Mouse (Mus musculus) erythroblast, embryonic 14.5 days (primary cell): ENCODE measurements at regions not wholly inside any gene's neighbourhood (a gene's known extent, or its start where the extent isn't known, plus 50 kb on each side); places are given as distances from the start of the nearest gene placed in this dataset.

Experiments
- H3K27me3 ChIP-seq: 2 replicates; pipeline ENCODE4 v1.6.1; 2012; ENCODE audit warnings: inconsistent platforms; ENCODE audit not compliant: control insufficient read depth
- H3K36me3 ChIP-seq: 2 replicates; pipeline ENCODE4 v1.6.1; 2012; ENCODE audit warnings: mild to moderate bottlenecking, inconsistent platforms; ENCODE audit not compliant: control insufficient read depth
- H3K4me1 ChIP-seq: 2 replicates; pipeline ENCODE4 v1.6.1; 2012; ENCODE audit warnings: inconsistent platforms; ENCODE audit not compliant: control insufficient read depth
- H3K4me3 ChIP-seq: replicated peaks from 2 replicates; pipeline ENCODE3; 2012; ENCODE audit warnings: moderate library complexity, mild to moderate bottlenecking, inconsistent platforms
- H3K9me3 ChIP-seq: 2 replicates; pipeline ENCODE4 v1.6.1; 2012; ENCODE audit warnings: low read length, inconsistent platforms, mixed read lengths; ENCODE audit not compliant: control insufficient read depth
- GATA1 ChIP-seq: IDR thresholded peaks from 2 replicates; pipeline ENCODE4 v1.6.1; 2012; ENCODE audit warnings: low read length, inconsistent platforms, mixed read lengths
- TAL1 ChIP-seq: IDR thresholded peaks from 3 replicates; pipeline ENCODE4 v1.6.1; 2012; ENCODE audit warnings: low read length, inconsistent platforms, mixed read lengths

- Histone ChIP-seq H3K36me3 (no peaks in the 10 kb centered on the region), H3K9me3 (no peaks in the 10 kb centered on the region; the same call in 1 of the 2 replicates), H3K4me1 (no peaks in the 10 kb centered on the region), H3K4me3 (no peak overlapping the region), H3K27me3 (no peaks in the 10 kb centered on the region)
- no peak for TF ChIP-seq GATA1
- no peak for TF ChIP-seq TAL1
Observed at GRCm38 (mm10) chr11:117583478-117583877, 70.6 kb upstream of the Tnrc6c start.

- H3K4me3 ChIP-seq: no peak overlapping the region
- H3K4me1 ChIP-seq: no peaks in the 10 kb centered on the region
- TF ChIP-seq GATA1 (no peak), TAL1 (no peak)
- H3K36me3 ChIP-seq: no peaks in the 10 kb centered on the region
- no peaks in the 10 kb centered on the region for H3K27me3 ChIP-seq
- peaks cover 3% of the 10 kb centered on the region for H3K9me3 ChIP-seq
Observed at GRCm38 (mm10) chr11:117585556-117585955, 68.5 kb upstream of the Tnrc6c start.

GRCm38 (mm10) chr11:117586063-117586462, 68.0 kb upstream of the Tnrc6c start:
- no peaks in the 10 kb centered on the region for H3K27me3 ChIP-seq
- no peaks in the 10 kb centered on the region for H3K36me3 ChIP-seq
- no peaks in the 10 kb centered on the region for H3K4me1 ChIP-seq
- no peak overlapping the region for H3K4me3 ChIP-seq
- peaks cover 8% of the 10 kb centered on the region for H3K9me3 ChIP-seq
- TF ChIP-seq GATA1: no peak
- no peak for TF ChIP-seq TAL1

- Histone ChIP-seq H3K9me3 (peaks cover 8% of the 10 kb centered on the region), H3K4me3 (no peak overlapping the region)
Observed at GRCm38 (mm10) chr11:117586857-117587425, 67.1 kb upstream of the Tnrc6c start.

GRCm38 (mm10) chr11:117589006-117589405, 65.1 kb upstream of the Tnrc6c start:
- no peak for TF ChIP-seq TAL1
- TF ChIP-seq GATA1: no peak
- Histone ChIP-seq H3K9me3 (peaks cover 8% of the 10 kb centered on the region), H3K4me1 (no peaks in the 10 kb centered on the region), H3K27me3 (no peaks in the 10 kb centered on the region), H3K4me3 (no peak overlapping the region), H3K36me3 (no peaks in the 10 kb centered on the region)

More at GRCm38 (mm10) chr11:117586857-117587425, 67.1 kb upstream of the Tnrc6c start:
- Histone ChIP-seq H3K27me3 (no peaks in the 10 kb centered on the region), H3K4me1 (no peaks in the 10 kb centered on the region), H3K36me3 (no peaks in the 10 kb centered on the region)
- no peak for TF ChIP-seq TAL1
- no peak for TF ChIP-seq GATA1

GRCm38 (mm10) chr11:117589422-117589821, 64.7 kb upstream of the Tnrc6c start:
- Histone ChIP-seq H3K4me1 (no peaks in the 10 kb centered on the region), H3K9me3 (peaks cover 8% of the 10 kb centered on the region), H3K36me3 (no peaks in the 10 kb centered on the region), H3K4me3 (no peak overlapping the region), H3K27me3 (no peaks in the 10 kb centered on the region)
- no peak for TF ChIP-seq TAL1
- TF ChIP-seq GATA1: no peak

DNA sequence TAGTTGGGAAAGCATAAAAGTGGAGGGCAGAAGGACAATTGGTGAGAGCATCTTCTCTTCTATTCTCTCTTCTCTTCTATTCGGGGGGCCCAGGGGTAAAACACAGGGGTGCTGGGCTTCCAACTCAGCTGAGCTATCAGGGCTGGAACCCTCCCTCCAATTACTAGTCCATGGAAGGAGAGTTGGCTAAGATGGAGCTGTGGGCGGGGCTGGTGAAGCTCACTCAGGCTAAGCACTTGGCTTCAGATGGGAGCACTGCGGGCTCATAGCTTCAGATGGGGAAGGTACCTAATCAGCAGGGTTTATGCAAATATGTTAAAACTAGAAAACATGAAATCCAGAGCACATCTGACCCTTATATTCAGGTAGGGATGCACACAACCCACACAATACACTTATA, 61.5 kb upstream of the Tnrc6c start:
- H3K4me3 ChIP-seq: no peak overlapping the region
- no peak for TF ChIP-seq GATA1
- no peak for TF ChIP-seq TAL1
- no peaks in the 10 kb centered on the region for H3K4me1 ChIP-seq
- H3K36me3 ChIP-seq: no peaks in the 10 kb centered on the region
- H3K9me3 ChIP-seq: peaks cover 8% of the 10 kb centered on the region
- H3K27me3 ChIP-seq: peaks cover 12% of the 10 kb centered on the region

DNA sequence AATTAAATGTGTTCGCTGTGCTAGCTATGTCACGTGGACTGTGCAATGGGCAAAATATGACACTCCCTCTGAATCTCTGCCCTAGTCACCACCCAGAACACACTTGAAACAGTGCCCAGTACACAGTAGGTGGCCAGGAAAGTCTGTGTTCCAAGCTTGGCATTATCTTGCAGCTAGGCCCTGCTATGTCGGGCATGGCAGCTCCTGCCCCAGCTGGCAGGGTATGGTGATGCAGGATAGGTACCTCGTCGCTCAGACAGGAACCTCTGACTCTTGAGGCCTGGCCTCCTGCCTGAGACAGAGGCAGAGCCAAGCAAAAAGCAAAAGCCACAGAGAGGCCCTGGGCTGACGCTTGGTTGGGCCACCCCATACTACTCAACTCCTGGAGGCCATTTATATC, 57.9 kb upstream of the Tnrc6c start:
- TF ChIP-seq GATA1 (no peak), TAL1 (no peak)
- Histone ChIP-seq H3K4me3 (no peak overlapping the region), H3K36me3 (no peaks in the 10 kb centered on the region), H3K27me3 (peaks cover 48% of the 10 kb centered on the region), H3K9me3 (no peaks in the 10 kb centered on the region), H3K4me1 (peaks cover 2% of the 10 kb centered on the region)

GRCm38 (mm10) chr11:117597754-117598153, 56.3 kb upstream of the Tnrc6c start:
- Histone ChIP-seq H3K4me3 (no peak overlapping the region), H3K4me1 (peaks cover 2% of the 10 kb centered on the region), H3K9me3 (no peaks in the 10 kb centered on the region), H3K27me3 (peaks cover 54% of the 10 kb centered on the region), H3K36me3 (no peaks in the 10 kb centered on the region)
- TF ChIP-seq GATA1: no peak
- no peak for TF ChIP-seq TAL1

DNA sequence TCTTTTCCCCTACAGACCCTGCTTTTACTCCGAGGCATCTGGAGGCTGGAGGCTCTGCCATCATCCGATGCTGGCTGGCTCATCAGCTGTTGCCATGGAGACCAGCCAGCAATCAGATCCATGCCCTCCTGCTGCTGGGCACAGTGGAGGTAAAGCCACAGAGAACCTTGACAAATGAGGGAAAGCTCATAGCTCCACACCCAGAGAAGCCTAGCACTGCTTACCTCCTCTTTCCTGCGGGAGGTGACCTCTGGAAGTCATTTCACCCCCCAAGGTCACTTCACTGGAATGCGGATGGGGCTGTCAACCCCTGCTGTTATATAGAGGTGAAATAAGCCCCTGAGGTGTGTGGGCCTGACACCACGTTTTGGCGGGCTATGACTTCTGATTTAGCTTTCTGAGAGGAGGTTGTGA, 55.9 kb upstream of the Tnrc6c start:
- TF ChIP-seq GATA1: no peak
- no peak for TF ChIP-seq TAL1
- Histone ChIP-seq H3K9me3 (no peaks in the 10 kb centered on the region), H3K36me3 (no peaks in the 10 kb centered on the region), H3K4me3 (no peak overlapping the region), H3K27me3 (peaks cover 54% of the 10 kb centered on the region), H3K4me1 (peaks cover 2% of the 10 kb centered on the region)
